Mouse (Mus musculus): ENCODE data around the gene Unc5b. TPM values are rescaled to one million over a fixed set of nuclear protein-coding genes. Genes with fewer than 3 reads are reported as not detected.
"Not testable (repeated sequence)": the region's sequence is repeated elsewhere in the genome, so short reads cannot be mapped to it uniquely, and the experiment has no call there.

The Unc5b gene
- polyA plus RNA-seq, 1 experiment, result 1.1 TPM

GRCm38 (mm10) chr10:60752040-60753020 is 79.1 kb downstream of the Unc5b start, which contains the start of gene Slc29a3:
Slc29a3 (minus strand) TSS chr10:60752794.
- WGBS, result 2% methylated on average over 41 of the region's 41 CpGs
- Histone ChIP-seq H3K4me3 (replicated peaks; ENCODE audit: control insufficient read depth, low read depth, low read length) (peak within 1 kb of the TSS; percentile 81), H3K27ac (ENCODE audit: control insufficient read depth, insufficient read depth, low read depth, low read length, poor library complexity) (peak within 1 kb of the TSS; percentile 31), H3K4me1 (ENCODE audit: control insufficient read depth, insufficient read depth, low read length) (no peaks in the 10 kb centered on the region)
- TF ChIP-seq CTCF (IDR thresholded peaks at IDR 0.05; ENCODE audit: control insufficient read depth, insufficient read depth, low read length), result peak; percentile 37; the same call in 1 of the 2 replicates
- TF ChIP-seq POLR2A (IDR thresholded peaks at IDR 0.05; ENCODE audit: borderline replicate concordance, control insufficient read depth, low read depth, low read length), result peak; percentile 98

- no peak for TF ChIP-seq POLR2A (IDR thresholded peaks at IDR 0.05; ENCODE audit: borderline replicate concordance, control insufficient read depth, low read depth, low read length)
- no peak for TF ChIP-seq CTCF (IDR thresholded peaks at IDR 0.05; ENCODE audit: control insufficient read depth, insufficient read depth, low read length)
- 82% methylated on average over 6 of the region's 6 CpGs for WGBS
Observed at GRCm38 (mm10) chr10:60747667-60748212, 83.6 kb downstream of the Unc5b start.

GRCm38 (mm10) chr10:60746512-60746911 is 84.9 kb downstream of the Unc5b start:
- H3K27ac ChIP-seq (ENCODE audit: control insufficient read depth, insufficient read depth, low read depth, low read length, poor library complexity), result no peak overlapping the region
- H3K4me1 ChIP-seq (ENCODE audit: control insufficient read depth, insufficient read depth, low read length), result peaks cover 6% of the 10 kb centered on the region; the same call in 1 of the 2 replicates
- H3K4me3 ChIP-seq (replicated peaks; ENCODE audit: control insufficient read depth, low read depth, low read length), result no peak overlapping the region
- WGBS, result 73% methylated on average over 2 of the region's 2 CpGs
- TF ChIP-seq CTCF (IDR thresholded peaks at IDR 0.05; ENCODE audit: control insufficient read depth, insufficient read depth, low read length), result no peak
- no peak for TF ChIP-seq POLR2A (IDR thresholded peaks at IDR 0.05; ENCODE audit: borderline replicate concordance, control insufficient read depth, low read depth, low read length)

More at GRCm38 (mm10) chr10:60747667-60748212, 83.6 kb downstream of the Unc5b start:
- no peak overlapping the region for H3K27ac ChIP-seq (ENCODE audit: control insufficient read depth, insufficient read depth, low read depth, low read length, poor library complexity)
- H3K4me1 ChIP-seq (ENCODE audit: control insufficient read depth, insufficient read depth, low read length), result peaks cover 4% of the 10 kb centered on the region; the same call in 1 of the 2 replicates
- H3K4me3 ChIP-seq (replicated peaks; ENCODE audit: control insufficient read depth, low read depth, low read length), result no peak overlapping the region

GRCm38 (mm10) chr10:60744543-60745290 is 86.7 kb downstream of the Unc5b start:
- no peak overlapping the region for H3K4me3 ChIP-seq (replicated peaks; ENCODE audit: control insufficient read depth, low read depth, low read length)
- TF ChIP-seq POLR2A (IDR thresholded peaks at IDR 0.05; ENCODE audit: borderline replicate concordance, control insufficient read depth, low read depth, low read length), result no peak
- no peak for TF ChIP-seq CTCF (IDR thresholded peaks at IDR 0.05; ENCODE audit: control insufficient read depth, insufficient read depth, low read length)
- peak overlapping the region; percentile 21; the same call in 1 of the 2 replicates for H3K27ac ChIP-seq (ENCODE audit: control insufficient read depth, insufficient read depth, low read depth, low read length, poor library complexity)
- WGBS, result 50% methylated on average over 14 of the region's 14 CpGs
- H3K4me1 ChIP-seq (ENCODE audit: control insufficient read depth, insufficient read depth, low read length), result peaks cover 8% of the 10 kb centered on the region; the same call in 1 of the 2 replicates

GRCm38 (mm10) chr10:60743681-60744080 is 87.7 kb downstream of the Unc5b start:
- Histone ChIP-seq H3K27ac (ENCODE audit: control insufficient read depth, insufficient read depth, low read depth, low read length, poor library complexity) (no peak overlapping the region), H3K4me1 (ENCODE audit: control insufficient read depth, insufficient read depth, low read length) (peaks cover 10% of the 10 kb centered on the region; the same call in 1 of the 2 replicates), H3K4me3 (replicated peaks; ENCODE audit: control insufficient read depth, low read depth, low read length) (no peak overlapping the region)
- WGBS, result 65% methylated on average over 9 of the region's 9 CpGs
- TF ChIP-seq CTCF (IDR thresholded peaks at IDR 0.05; ENCODE audit: control insufficient read depth, insufficient read depth, low read length) (no peak), POLR2A (IDR thresholded peaks at IDR 0.05; ENCODE audit: borderline replicate concordance, control insufficient read depth, low read depth, low read length) (no peak)

- TF ChIP-seq CTCF (IDR thresholded peaks at IDR 0.05; ENCODE audit: control insufficient read depth, insufficient read depth, low read length) (no peak), POLR2A (IDR thresholded peaks at IDR 0.05; ENCODE audit: borderline replicate concordance, control insufficient read depth, low read depth, low read length) (no peak)
- no peak overlapping the region for H3K4me3 ChIP-seq (replicated peaks; ENCODE audit: control insufficient read depth, low read depth, low read length)
- H3K27ac ChIP-seq (ENCODE audit: control insufficient read depth, insufficient read depth, low read depth, low read length, poor library complexity), result no peak overlapping the region
- 87% methylated on average over 6 of the region's 6 CpGs for WGBS
- H3K4me1 ChIP-seq (ENCODE audit: control insufficient read depth, insufficient read depth, low read length), result peaks cover 10% of the 10 kb centered on the region; the same call in 1 of the 2 replicates
Observed at GRCm38 (mm10) chr10:60742942-60743341, 88.4 kb downstream of the Unc5b start.

- H3K27ac ChIP-seq (ENCODE audit: control insufficient read depth, insufficient read depth, low read depth, low read length, poor library complexity); H3K4me1 ChIP-seq (ENCODE audit: control insufficient read depth, insufficient read depth, low read length); H3K4me3 ChIP-seq (replicated peaks; ENCODE audit: control insufficient read depth, low read depth, low read length): not testable (repeated sequence)
- WGBS, result 62% methylated on average over 1 of the region's 1 CpGs
Observed at GRCm38 (mm10) chr10:60742296-60742695, 89.1 kb downstream of the Unc5b start.
